Mouse (Mus musculus) hindlimb bud, embryonic 11.5 days (tissue): ENCODE results near the gene Vmn1r212.
"Not testable (repeated sequence)": the region's sequence is repeated elsewhere in the genome, so short reads cannot be mapped to it uniquely, and the experiment has no call there.

Experiments
- DNase-seq: peaks from one replicate; pipeline ENCODE4 v3.0.0-alpha.2; 2012; ENCODE audit warnings: low read depth, low spot score; ENCODE audit errors: extremely low spot score

The Vmn1r212 gene

GRCm38 (mm10) chr13:22884105-22884504, at the start of gene Vmn1r212:
Vmn1r212 (minus strand) TSS chr13:22884205.
- DNase-seq, result no peak

DNA sequence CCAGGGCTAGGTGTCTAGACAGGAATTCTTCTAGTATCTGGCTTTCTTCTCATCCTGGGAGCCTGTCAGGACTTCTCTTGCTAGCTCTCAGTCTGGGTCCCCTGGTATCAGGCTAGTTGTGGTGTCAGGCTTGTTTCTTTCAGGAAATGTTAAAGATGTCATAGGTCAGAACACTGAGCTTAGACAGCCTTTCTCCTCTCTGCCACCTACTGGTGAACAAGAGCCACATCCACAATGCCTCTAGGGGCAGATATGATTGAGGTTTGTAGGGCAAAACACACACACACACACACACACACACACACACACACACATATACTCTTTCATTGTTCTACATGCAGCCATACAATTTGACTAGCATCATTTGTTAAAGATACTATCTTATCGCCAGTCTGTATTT, 4.7 kb downstream of the Vmn1r212 start:
- DNase-seq, result no peak

GRCm38 (mm10) chr13:22857461-22857860, 26.5 kb downstream of the Vmn1r212 start, which contains the start of gene Vmn1r211:
Vmn1r211 (minus strand) TSS chr13:22857561.
- DNase-seq, result no peak

GRCm38 (mm10) chr13:22854760-22855159, 29.2 kb downstream of the Vmn1r212 start:
- no peak for DNase-seq

DNA sequence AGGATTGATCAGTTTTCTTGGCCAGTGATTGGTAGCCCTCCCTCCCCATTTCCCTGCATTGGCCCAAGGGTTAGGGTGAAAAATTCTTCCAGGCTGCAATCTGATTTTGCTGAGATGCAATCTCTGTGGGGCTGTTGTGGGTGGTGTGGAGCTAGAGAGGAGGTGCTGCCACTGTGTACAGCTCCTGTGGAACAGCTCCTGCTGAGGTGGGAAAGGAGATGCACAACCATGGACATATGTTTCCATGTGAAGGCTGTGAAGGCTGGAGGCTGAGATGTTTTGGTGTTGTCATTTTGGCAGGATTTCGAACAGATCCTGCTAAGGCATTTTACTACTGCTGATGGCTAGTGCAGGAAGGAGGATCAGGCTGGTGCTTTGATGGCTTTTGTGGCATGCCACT, 37.2 kb downstream of the Vmn1r212 start:
- no peak for DNase-seq

DNA sequence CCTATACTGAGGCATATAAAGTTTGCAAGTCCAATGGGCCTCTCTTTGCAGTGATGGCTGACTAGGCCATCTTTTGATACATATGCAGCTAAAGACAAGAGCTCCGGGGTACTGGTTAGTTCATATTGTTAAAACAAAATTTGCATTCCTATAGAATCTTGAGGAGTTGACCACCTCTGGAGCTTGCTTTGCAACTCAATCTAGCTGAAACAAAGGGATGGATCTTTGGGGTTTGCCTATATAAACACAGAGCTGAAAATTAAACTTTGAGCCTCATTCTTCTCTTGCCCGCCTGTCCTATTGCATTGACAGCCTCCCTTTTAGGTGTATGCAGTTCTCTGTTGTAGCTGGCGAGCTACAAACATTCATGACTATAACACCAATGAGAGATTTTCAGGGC, 39.7 kb downstream of the Vmn1r212 start:
- DNase-seq, result not testable (repeated sequence)
